Mouse (Mus musculus) adrenal gland, postnatal 4 days (tissue): ENCODE measurements around the gene Gm49450. TPM values are rescaled to one million over a fixed set of nuclear protein-coding genes. Genes with fewer than 3 reads are reported as not detected.

Experiments used
- DNase-seq, 2 experiments: peaks; one replicate each; pipeline ENCODE4 v3.0.0; 2021 to 2022; ENCODE audit warnings: low spot score in 2 of 2, mixed read lengths in 2 of 2
- long read RNA-seq, 2 experiments: library from polyadenylated mRNA; stranded (forward); transcript quantifications; one replicate each; pipeline ENCODE4 v2.0.0; 2021
- total RNA-seq, 2 experiments: library from RNA; stranded (reverse); gene quantifications; 2 replicates each; pipeline ENCODE4 v1.2.3; 2021

Gene Gm49450
- total RNA-seq, result not detected
- long read RNA-seq, experiment 1, partial matches to known transcripts, result 1 of 1 reads
- long read RNA-seq, experiment 1, other reads (novel, unspliced or antisense), result 0 of 1 reads
- long read RNA-seq, experiment 2, partial matches to known transcripts, result 2 of 6 reads
- long read RNA-seq, experiment 2, other reads (novel, unspliced or antisense), result 4 of 6 reads

DNA sequence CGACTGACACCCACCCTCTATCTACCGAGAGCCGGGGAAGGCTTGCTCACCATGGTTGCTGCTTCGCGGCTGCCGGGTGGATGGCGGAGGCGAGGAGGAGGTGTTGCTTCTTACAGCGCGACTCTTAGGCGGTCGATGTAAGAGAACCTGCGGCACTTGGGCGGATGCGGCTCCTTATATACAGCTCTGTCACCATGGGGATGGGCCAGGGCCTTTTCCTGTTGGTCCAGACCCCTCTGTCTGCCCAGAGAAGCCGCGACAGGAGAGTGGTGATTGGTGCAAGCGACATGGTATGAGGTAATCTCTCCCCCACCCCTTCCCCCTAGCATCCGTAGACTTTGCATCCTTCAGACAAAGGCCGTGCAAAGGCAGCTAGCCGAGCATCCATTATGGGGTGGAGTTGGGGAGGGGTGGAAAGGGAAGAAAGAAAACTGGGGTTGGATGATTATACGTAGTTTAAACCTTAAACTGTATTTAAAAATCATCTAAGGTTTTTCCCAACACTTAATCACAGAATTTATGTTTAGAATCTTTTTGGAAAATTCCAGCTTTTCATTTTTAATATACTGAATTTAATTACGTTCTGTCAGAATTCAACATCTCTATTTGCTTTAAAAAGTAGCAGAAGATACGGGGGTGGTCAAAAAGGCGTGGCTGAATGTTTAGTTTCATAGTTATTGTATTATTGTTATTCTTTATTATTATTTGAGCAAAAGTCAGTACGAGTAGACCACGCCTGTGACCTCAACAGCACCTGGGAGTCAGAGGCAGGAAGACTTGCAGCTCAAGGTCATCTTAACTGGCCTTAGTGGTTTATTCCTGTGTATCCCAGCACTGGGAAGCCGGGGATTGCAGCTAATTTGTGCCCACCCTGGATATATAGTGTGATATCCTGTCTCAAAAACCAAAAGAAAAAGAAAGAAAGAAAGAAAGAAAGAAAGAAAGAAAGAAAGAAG is at the start of gene Gm49450, which contains the start of gene Tuba1a:
Gene Gm49450 (minus strand): TSS at position 151 of the 956 bp plus-strand sequence.
Gene Tuba1a (minus strand): TSS at position 303 of the 956 bp plus-strand sequence.
- peak; percentile 42 to 65 for DNase-seq

DNA sequence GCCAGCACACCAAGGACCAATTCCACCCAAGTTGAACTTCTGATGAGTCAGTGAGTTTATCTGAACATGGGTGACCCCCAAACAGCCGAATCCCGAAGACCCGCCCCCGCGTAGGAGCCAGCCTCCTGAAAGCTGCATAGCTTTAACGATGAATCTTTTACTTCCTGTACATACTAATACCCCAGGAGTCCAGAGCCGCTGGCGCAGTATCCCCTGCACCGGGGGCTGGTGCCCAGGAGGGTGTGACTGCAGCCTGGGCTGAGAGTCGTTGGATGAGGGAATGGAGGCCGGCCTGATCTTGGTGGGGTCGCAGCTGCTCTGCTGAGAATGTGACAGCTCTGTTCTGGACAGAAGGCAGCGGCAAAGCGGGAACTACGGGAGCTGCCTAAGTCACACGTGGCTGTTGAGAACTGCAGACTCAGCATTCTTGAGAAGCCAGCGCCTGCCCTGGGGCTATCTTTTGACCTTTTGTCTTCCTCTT is 48.1 kb upstream of the Gm49450 start:
- DNase-seq, result no peak

DNA sequence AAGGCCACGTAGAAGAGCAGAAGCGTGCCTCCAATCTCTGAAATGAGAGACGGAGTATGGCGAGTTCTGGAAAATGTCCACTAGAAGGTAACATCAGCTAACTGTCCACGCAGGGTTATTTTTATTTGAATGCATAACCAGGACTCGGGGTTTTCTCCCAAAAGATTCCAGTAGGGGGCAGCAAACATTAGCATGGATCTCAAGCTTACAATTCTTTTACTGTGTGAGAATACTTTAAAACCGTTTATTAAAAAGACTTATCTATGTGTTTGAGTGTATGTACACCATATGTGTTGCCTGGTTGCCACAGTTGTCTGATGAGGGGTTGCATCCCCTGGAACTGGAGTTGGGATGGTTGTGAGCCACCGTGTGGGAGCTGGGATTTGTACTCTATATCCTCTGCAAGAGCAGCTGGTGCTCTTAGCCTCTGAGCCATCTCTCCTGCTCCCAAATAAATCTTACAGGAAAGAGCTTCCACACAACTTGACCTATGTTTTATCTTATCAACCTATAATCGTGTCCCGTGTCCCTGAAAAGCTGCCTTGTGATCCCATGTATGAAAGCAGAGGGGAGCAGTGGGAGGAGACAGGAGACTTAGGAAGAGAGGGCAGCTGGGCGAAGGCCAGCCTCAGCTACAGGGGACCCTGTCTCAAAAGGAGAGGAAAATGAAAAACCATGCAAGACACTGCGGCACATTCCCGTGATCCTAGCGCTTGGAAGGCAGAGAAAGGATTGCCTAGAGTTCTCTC is 47.4 kb upstream of the Gm49450 start:
- DNase-seq, result no peak

DNA sequence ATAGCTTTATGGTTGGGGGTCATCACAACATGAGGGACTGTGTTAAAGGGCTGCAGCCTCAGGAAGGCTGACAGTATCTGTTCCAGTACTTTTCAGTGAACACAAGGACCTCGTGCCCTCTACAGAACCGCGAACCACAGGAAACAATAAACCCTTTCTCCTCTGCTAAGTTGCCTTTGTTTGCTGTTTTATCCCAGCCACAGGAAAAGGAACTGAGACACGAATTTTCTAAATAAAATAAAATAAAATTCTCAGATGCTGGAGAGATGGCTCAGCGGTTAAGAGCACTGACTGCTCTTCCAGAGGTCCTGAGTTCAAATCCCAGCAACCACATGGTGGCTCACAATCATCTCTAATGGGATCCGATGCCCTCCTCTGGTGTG is 45.4 kb upstream of the Gm49450 start:
- DNase-seq, result no peak

- DNase-seq, result no peak
These were observed 44.8 kb upstream of the Gm49450 start for GRCm38 (mm10) chr15:98997938-98998774.

- no peak for DNase-seq
These were observed 43.5 kb upstream of the Gm49450 start for GRCm38 (mm10) chr15:98996840-98997239.

- DNase-seq, result no peak
These were observed 41.7 kb upstream of the Gm49450 start for GRCm38 (mm10) chr15:98994957-98995520.

GRCm38 (mm10) chr15:98993865-98994264 is 40.5 kb upstream of the Gm49450 start:
- peak; percentile 66 to 68 for DNase-seq

DNA sequence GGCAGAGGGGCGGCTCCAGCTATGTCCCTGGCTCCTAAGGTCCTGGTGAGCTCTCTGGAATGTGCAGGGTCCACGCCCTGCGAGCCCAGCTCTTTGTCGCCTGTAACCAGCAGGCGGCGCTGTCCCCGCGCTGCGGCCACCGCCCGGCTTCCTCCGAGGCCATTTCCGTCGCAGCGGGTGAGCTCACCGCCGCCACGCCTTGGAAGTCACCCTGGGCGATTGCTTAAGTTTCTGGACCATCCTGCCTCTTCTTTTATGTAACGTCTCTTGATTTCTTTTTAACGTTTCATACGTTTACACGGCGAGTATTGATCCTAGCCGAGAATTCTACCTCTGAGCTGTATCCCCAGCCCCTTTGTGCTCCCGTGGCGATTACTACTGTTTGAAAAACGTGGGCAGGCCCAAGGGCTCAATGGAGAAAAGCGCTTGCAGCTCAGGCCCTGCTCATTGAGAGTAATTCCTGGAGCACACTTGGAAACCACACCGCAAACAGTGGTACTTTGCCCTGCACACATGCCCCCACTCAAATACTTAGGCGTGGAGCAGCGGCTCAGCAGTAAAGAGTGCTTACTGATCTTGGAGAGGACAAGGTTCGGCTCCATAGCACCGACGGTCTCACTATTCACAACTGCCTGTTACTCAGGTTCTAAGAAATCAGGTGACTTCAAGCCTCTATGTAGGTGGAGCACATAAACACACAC is 39.9 kb upstream of the Gm49450 start:
- DNase-seq, result peak; percentile 89 to 92

DNA sequence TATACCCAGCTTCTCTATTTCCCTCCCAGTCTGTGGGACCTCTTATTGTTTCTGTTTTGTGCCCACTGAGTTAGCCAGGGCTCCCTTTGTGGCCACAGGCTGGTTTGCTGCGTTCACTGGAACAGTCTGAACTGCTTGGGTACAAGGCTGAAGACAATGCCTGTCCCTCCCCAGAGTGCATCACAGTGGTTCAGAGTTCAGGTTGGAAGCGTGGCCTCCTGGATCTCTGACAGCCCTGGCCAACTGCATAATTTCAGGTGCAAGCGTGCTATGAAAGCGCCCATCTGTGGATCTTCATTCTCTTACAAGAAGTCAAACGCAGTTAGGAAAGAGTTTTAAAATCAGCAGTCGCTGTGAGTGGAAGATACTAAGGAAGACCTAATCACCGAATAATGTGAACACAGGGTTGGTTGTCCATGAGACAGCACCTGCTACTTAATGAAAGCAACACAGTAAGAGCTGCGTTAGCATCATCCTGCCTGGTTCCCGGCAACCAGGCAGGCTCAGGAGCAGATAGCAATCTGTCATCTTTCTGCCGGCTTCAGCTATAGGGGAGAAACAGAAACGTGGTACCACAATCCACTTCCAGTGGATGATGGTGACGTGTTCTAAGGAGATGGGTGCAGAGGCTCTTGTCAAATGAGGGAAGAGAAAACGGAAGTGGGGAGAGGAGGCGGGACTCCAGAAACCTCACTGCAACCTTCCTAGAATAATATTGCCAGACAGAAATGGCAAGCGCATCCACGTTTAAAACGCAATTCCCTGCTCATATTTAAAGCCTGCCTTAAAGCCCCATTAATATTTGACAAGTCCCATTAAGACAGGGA is 38.9 kb upstream of the Gm49450 start:
- DNase-seq, result no peak

DNA sequence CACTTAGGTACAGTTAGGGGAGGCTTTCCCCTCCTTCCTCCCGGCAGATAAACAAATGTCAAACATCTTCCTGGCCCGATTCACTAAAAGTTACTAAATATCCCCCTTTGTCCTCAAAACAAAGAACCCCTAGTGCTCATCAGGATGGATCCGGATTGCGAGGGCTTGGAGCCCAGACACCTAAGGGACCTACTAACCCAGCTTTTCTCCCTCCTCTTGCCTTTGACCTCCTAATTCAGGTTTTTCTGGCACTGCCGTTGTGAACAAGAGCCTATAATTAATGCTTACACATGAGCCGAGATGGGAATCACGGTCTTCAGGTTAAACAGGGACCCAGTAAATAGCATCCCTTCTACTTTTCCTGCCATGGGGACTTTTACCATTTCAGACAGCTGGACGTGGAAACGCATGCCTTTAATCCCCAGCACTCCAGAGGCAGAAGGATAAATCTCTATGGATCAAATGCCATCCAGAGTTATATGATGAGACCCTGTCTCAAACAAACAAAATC is 38.2 kb upstream of the Gm49450 start:
- no peak for DNase-seq

- no peak for DNase-seq
These were observed 37.6 kb upstream of the Gm49450 start for GRCm38 (mm10) chr15:98990669-98991539.

DNA sequence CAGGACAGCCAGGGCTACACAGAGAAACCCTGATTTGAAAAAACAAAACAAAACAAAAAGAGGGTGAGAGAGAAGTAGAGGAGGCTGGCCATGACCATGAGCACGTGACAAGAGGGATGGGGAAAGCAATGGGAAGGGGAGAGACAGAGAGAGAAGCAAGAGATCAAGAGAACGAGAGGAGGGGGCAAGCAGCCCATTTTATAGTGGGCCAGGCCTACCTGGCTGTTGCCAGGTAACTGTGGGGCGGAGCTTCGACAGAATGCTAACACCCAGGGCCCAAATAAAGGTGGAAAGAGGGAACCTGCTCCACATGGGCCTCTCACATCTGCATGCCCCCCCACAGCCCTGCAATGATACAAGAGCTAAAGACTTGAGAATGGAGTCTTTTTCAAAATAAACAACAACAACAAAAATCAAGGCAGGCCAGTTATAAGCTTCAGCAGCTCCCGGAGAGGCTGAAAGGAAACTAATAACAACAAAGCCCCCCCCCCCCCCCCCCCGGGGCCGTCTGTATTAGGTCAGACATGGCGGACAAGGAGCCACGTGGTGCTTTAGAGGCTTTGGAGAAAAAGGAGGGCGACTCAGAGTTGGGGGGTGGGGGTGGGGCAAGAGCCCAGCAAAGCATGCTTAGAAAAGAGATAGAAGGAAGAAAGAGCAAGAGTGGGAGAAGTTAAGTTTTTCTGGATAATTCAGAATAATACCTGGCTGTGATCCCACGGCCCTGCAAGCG is 36.5 kb upstream of the Gm49450 start:
- no peak for DNase-seq

- DNase-seq, result no peak
These were observed 35.4 kb upstream of the Gm49450 start for GRCm38 (mm10) chr15:98988787-98989186.

- no peak for DNase-seq
These were observed 34.4 kb upstream of the Gm49450 start for GRCm38 (mm10) chr15:98987661-98988181.

DNA sequence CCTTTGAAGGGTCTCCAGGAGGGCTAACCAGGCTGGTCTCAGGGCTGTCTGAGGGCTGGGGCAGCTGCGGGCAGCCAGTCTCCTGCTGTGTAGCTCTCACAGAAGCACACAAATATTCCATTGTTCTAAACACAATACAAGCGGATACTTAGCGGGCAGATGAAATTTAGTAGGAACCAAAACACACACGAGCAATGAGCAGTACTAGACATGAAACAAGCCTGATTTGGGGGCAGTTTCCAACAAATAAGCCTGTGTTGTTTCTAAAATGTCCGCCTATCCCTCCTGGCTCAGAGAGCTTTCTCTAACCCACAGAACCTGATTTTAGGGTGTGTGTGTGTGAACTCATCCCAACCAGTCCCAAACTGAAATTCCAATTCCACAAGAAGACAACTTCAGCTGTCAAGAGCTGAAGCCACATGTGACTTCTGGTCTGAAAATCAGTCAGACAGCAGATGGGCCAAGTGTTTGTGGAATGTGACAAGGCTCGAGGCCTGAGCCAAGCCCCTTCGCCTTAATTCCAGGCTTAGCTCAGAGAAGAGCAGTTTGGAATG is 33.8 kb upstream of the Gm49450 start:
- DNase-seq, result no peak
